Mouse (Mus musculus) liver, embryonic 14.5 days (tissue): ENCODE data around the gene Fam8a1.

Source experiments
- CTCF ChIP-seq: IDR thresholded peaks from 2 replicates; pipeline ENCODE4 v1.5.1; 2016; ENCODE audit warnings: antibody characterized with exemption, low read depth, control low read depth
- EP300 ChIP-seq: IDR thresholded peaks from 2 replicates; pipeline ENCODE4 v1.6.1; 2016; ENCODE audit warnings: antibody characterized with exemption, low read depth

DNA sequence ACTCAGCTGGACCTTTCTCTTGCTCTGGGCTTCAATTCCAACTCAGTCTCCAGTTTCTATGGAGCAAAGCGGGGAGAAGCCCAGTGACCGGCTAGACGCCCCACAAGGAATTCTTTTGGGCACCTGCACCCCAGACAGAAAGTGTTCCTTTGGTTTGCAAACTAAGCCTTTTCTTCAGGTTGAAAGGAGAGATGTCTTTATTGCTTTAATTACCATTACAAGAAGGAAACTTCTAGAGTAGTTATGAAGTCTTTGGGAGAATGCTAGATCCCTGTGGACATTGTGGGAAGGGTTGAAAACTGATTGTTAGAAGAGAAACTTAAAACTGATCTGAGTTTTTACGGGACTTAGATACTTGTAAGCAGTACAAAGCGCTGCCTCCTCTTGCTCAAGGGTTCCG, 23.8 kb upstream of the Fam8a1 start:
- TF ChIP-seq CTCF (no peak), EP300 (no peak)
